Mouse (Mus musculus) left cerebral cortex, adult 8-10 months (tissue): Measurements from ENCODE around the gene Olfr1420. TPM values are rescaled to one million over a fixed set of nuclear protein-coding genes. Genes with fewer than 3 reads are reported as not detected.
A peak's percentile ranks its signal among the peaks of the same experiment; 100 is the strongest.
"Not testable (repeated sequence)": the region's sequence is repeated elsewhere in the genome, so short reads cannot be mapped to it uniquely, and the experiment has no call there.

Experiments used
- DNase-seq, 2 experiments: peaks; one replicate each; pipeline ENCODE4 v3.0.0; 2022; ENCODE audit warnings: low spot score in 2 of 2
- total RNA-seq, 4 experiments: library from RNA; stranded (reverse); gene quantifications; 2 replicates each; pipeline ENCODE4 v1.2.4; 2022

Olfr1420 gene
- not detected for total RNA-seq

DNA sequence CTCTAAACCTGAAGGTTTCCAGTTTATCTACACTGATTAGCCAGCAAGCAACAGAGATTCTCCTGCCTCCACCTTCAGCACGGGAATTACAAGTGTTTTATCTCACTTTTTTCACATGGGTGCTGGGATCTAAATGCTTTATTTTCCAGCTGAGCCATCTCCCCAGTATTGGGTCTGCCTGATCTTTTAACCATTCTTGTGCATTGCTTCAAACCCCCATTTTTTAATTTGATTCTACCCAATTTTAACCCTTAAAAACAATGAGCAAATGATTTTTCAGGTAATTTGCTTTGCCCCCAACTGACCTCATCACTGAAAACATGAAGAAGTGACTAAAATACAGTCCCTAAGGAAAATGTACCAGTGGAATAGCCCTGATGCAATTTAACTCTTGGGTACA lies at the start of gene Olfr1420:
Gene Olfr1420 (plus strand): TSS at position 301 of the 400 bp plus-strand sequence.
- DNase-seq = no peak

DNA sequence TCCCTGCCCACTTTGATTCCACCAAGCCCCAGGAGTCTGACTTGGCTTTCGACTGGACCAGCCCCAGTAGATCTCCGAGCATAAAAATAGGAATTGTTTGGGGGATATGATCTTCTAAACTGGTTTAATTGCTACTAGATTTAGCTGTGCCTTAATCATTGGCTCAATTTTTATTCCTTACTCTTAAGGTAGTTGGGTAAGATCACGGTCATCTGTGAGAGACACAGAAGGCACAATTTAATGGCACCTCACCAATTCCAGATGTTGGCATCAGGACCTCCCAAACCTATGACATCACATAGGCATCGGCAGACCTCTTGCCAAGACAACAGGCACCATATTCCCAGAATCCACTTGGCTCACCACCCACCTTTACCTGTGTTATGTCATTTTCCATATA lies 47.2 kb upstream of the Olfr1420 start, which contains the start of gene Olfr1417:
Gene Olfr1417 (minus strand): TSS at position 101 of the 400 bp plus-strand sequence.
- DNase-seq = no peak

GRCm38 (mm10) chr19:11846333-11846732 lies 40.0 kb upstream of the Olfr1420 start:
- no peak for DNase-seq

DNA sequence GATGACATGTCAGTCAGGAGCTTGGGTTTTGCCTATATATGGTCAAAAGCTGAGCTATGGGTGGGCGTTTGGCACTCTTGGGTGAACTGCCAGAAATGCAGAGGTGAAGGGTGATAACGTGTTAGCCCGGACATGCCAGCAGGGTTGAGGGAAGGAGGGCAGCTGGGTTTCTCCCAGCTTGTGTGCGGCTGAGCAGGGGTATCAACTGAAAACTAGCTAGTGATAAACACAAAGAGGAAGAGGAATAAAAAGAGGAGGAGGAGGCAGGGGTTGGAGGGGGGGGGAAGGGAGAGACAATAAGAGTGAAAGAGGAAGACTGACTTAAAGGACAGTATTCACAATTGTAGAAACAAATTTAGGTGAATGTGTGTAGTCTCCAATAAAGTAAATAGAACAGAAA lies 33.7 kb upstream of the Olfr1420 start:
- no peak for DNase-seq

GRCm38 (mm10) chr19:11854821-11855220 lies 31.5 kb upstream of the Olfr1420 start:
- no peak for DNase-seq

- no peak for DNase-seq
Observed at GRCm38 (mm10) chr19:11856506-11856905, 29.9 kb upstream of the Olfr1420 start.

- DNase-seq = no peak
Observed at GRCm38 (mm10) chr19:11860966-11861365, 25.4 kb upstream of the Olfr1420 start, which contains the start of gene Olfr1418. Gene Olfr1418 (minus strand): TSS chr19:11861066.

DNA sequence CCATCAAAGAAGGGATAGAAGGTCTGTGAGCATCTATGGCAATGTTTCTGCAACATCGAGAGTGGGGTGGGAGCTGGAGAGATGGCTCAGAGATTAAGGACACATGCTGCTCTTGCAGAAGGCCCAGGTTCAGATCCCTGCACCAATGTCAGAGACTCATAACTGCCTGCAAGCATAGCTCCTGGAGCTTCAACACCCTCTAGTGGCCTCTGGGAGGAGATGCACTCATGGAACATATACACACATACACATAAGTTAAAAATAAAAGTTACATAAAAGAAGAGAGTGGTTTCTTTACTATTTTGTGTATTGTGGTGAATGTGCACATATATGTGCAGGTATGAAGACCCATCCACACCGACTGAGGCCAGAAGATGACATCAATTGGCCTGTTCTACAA lies 18.5 kb upstream of the Olfr1420 start:
- no peak for DNase-seq

DNA sequence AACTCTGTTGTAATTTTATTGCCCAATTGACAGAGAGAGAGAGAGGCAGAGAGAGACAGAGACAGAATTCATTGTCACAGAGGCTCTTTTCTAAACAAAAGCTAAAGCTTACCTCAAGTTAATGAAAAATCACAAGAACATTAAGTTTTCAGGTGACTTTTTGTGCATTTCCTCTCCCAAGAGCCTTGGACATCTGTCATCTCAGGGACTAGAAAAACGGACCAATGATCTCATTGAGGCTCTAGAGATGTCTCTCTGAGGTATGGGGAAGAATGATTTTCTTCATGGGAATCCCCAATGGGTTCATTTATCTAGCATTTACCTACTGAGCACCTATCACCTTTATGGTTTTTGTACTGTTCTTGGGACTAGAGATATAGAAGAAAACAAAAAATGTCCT lies 11.4 kb upstream of the Olfr1420 start, which contains the start of gene Olfr1419:
Gene Olfr1419 (minus strand): TSS at position 101 of the 400 bp plus-strand sequence.
- no peak for DNase-seq

DNA sequence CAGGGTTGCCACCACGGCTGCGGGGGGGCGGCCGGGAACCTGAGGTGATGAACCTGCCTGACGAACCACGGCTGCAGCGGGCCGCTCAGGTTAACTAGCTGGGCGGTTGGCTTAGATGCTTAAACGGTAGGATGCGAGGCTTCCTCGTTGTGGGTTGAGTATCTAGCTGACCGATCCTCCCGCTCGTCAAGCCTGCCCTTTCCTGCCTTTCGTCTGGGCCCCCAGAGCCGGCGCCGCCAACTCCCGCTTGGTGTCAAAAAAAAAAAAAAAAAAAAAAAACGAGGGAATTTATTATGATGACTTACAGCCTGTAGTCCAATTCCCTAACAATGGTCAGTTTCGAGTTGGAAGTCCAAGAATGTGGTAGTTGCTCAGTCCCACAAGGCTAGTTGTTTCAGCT lies 8.0 kb upstream of the Olfr1420 start:
- DNase-seq = not testable (repeated sequence)

GRCm38 (mm10) chr19:11911021-11911420 lies 24.7 kb downstream of the Olfr1420 start:
- DNase-seq = no peak

DNA sequence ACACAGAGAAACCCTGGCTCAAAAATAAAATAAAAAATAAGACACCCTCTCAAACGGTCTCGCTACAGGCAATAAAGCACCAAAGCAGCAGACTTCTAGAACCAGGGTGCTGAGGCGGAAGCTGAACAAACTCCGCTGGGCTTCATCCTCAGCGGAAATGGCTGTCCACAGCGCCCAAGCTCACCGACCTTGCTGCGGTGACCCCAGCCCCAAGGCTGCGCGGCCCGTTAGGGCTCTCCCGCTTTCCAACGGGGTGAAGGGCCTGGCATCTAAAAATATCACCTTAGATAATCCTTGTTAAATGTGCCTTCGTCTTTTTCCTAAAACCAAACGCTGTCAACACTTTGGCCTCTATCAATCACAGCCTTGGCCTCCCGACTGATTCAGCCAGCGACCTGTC lies 25.2 kb downstream of the Olfr1420 start:
- no peak for DNase-seq

- peak; percentile 94 to 98 for DNase-seq
Observed at GRCm38 (mm10) chr19:11912037-11912532, 25.7 kb downstream of the Olfr1420 start, which contains the start of gene Patl1. Gene Patl1 (plus strand): TSS chr19:11912399.

GRCm38 (mm10) chr19:11912533-11913121 lies 26.3 kb downstream of the Olfr1420 start:
- peak; percentile 13 to 40 for DNase-seq

- no peak for DNase-seq
Observed at GRCm38 (mm10) chr19:11915804-11916203, 29.4 kb downstream of the Olfr1420 start.

GRCm38 (mm10) chr19:11922068-11922467 lies 35.7 kb downstream of the Olfr1420 start:
- no peak for DNase-seq

- not testable (repeated sequence) for DNase-seq
Observed at GRCm38 (mm10) chr19:11922515-11922914, 36.1 kb downstream of the Olfr1420 start.

GRCm38 (mm10) chr19:11926380-11926779 lies 40.0 kb downstream of the Olfr1420 start:
- no peak for DNase-seq

DNA sequence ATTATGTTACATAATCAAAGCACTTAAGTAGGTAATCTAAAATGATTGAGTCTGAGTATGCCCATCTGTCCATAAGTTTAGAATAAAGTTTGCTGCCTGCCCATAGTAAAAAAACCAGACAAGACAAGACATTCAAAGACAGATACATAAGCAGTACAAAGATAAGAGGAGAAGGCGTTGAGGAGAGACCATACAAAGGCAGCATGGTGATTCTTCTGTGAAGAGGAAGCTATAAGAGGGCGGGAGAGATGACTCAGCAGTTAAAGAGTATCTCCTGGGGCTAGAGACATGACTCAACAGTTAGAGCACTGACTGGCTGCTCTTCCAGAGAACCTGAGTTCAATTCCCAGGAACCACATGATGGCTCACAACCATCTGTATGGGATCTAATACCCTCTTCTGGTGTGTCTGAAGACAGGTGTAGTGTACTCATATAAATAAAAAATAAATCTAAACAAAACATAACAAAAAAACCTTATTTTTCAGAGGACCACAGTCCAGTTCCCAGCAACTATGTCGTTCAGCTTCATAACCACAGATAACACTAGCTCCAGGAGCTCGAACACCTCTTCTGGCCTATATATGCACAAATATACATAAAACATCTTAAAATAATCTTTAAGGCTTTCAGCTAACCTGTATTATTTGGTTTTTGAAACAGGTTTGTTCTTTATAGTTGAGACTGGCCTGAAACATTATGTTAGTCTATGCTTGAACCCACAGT lies 41.8 kb downstream of the Olfr1420 start:
- no peak for DNase-seq

DNA sequence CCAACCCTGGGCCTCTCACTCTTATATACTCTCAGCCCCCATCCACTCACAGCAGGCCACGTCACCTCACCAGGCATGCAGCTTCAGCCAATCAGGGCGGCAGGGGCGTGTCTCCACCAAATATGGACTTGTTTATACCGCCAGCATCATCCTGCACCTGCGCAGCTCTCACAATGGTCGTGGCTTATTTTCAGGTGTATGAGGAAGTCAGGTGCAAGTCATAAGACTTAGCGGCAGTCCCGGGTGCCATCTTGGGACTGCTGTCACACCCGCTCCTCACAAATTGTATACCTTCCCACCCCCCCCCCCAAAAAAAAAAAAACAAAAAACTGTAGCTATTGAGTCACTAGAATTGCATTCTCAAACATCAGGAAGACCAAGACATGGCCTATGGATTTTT lies 60.1 kb downstream of the Olfr1420 start:
- DNase-seq = not testable (repeated sequence)
